Mouse (Mus musculus): ENCODE results near the gene Cwc22. TPM values are rescaled to one million over a fixed set of nuclear protein-coding genes. Genes with fewer than 3 reads are reported as not detected.

Gene Cwc22
- polyA plus RNA-seq, 1 experiment from 2014 or later: 8.8 TPM

- no peak for ATAC-seq
- H3K9ac ChIP-seq (ENCODE audit: low read depth, low read length): no peak overlapping the region
- 92% methylated on average over 4 of the region's 4 CpGs for WGBS
- H3K4me1 ChIP-seq (replicated peaks; ENCODE audit: control insufficient read depth, insufficient read depth, low read length): no peaks in the 10 kb centered on the region
- H3K36me3 ChIP-seq (ENCODE audit: control insufficient read depth, insufficient read depth): no peaks in the 10 kb centered on the region
- no peaks in the 10 kb centered on the region for H3K9me3 ChIP-seq (ENCODE audit: control insufficient read depth)
- no peaks in the 10 kb centered on the region for H3K27me3 ChIP-seq (replicated peaks; ENCODE audit: control insufficient read depth, insufficient read depth, low read length)
- H3K4me2 ChIP-seq (replicated peaks; ENCODE audit: low read depth): no peak overlapping the region
- H3K27ac ChIP-seq (ENCODE audit: low read depth, low read length): no peak overlapping the region
- no peak for TF ChIP-seq CTCF (IDR thresholded peaks at IDR 0.05; ENCODE audit: low read depth)
- no peak overlapping the region for H3K4me3 ChIP-seq (ENCODE audit: low read depth, low read length)
Measured at GRCm38 (mm10) chr2:77869729-77870280, 76.4 kb downstream of the Cwc22 start.

GRCm38 (mm10) chr2:77863934-77864333 lies 82.2 kb downstream of the Cwc22 start:
- ATAC-seq: no peak
- no peak overlapping the region for H3K27ac ChIP-seq (ENCODE audit: low read depth, low read length)
- H3K4me1 ChIP-seq (replicated peaks; ENCODE audit: control insufficient read depth, insufficient read depth, low read length): no peaks in the 10 kb centered on the region
- no peaks in the 10 kb centered on the region for H3K27me3 ChIP-seq (replicated peaks; ENCODE audit: control insufficient read depth, insufficient read depth, low read length)
- no peak for TF ChIP-seq CTCF (IDR thresholded peaks at IDR 0.05; ENCODE audit: low read depth)
- H3K4me3 ChIP-seq (ENCODE audit: low read depth, low read length): peak overlapping the region; percentile 5; the same call in 1 of the 2 replicates
- no peak overlapping the region for H3K9ac ChIP-seq (ENCODE audit: low read depth, low read length)
- WGBS: 60% methylated on average over 6 of the region's 6 CpGs
- no peaks in the 10 kb centered on the region for H3K36me3 ChIP-seq (ENCODE audit: control insufficient read depth, insufficient read depth)
- H3K9me3 ChIP-seq (ENCODE audit: control insufficient read depth): no peaks in the 10 kb centered on the region
- peak overlapping the region; percentile 50 for H3K4me2 ChIP-seq (replicated peaks; ENCODE audit: low read depth)

- H3K27me3 ChIP-seq (replicated peaks; ENCODE audit: control insufficient read depth, insufficient read depth, low read length): no peaks in the 10 kb centered on the region
- H3K4me1 ChIP-seq (replicated peaks; ENCODE audit: control insufficient read depth, insufficient read depth, low read length): no peaks in the 10 kb centered on the region
- peak overlapping the region; percentile 50 for H3K4me2 ChIP-seq (replicated peaks; ENCODE audit: low read depth)
- H3K27ac ChIP-seq (ENCODE audit: low read depth, low read length): no peak overlapping the region
- H3K9me3 ChIP-seq (ENCODE audit: control insufficient read depth): no peaks in the 10 kb centered on the region
- H3K9ac ChIP-seq (ENCODE audit: low read depth, low read length): no peak overlapping the region
- H3K36me3 ChIP-seq (ENCODE audit: control insufficient read depth, insufficient read depth): no peaks in the 10 kb centered on the region
- WGBS: 58% methylated on average over 15 of the region's 15 CpGs
- ATAC-seq: no peak
- H3K4me3 ChIP-seq (ENCODE audit: low read depth, low read length): peak overlapping the region; percentile 5; the same call in 1 of the 2 replicates
- no peak for TF ChIP-seq CTCF (IDR thresholded peaks at IDR 0.05; ENCODE audit: low read depth)
Measured at GRCm38 (mm10) chr2:77863522-77863921, 82.7 kb downstream of the Cwc22 start.

GRCm38 (mm10) chr2:77841464-77841863 lies 104.7 kb downstream of the Cwc22 start:
- no peaks in the 10 kb centered on the region for H3K36me3 ChIP-seq (ENCODE audit: control insufficient read depth, insufficient read depth)
- H3K4me1 ChIP-seq (replicated peaks; ENCODE audit: control insufficient read depth, insufficient read depth, low read length): no peaks in the 10 kb centered on the region
- no peak overlapping the region for H3K27ac ChIP-seq (ENCODE audit: low read depth, low read length)
- no peaks in the 10 kb centered on the region for H3K27me3 ChIP-seq (replicated peaks; ENCODE audit: control insufficient read depth, insufficient read depth, low read length)
- no peaks in the 10 kb centered on the region for H3K9me3 ChIP-seq (ENCODE audit: control insufficient read depth)
- H3K4me2 ChIP-seq (replicated peaks; ENCODE audit: low read depth): no peak overlapping the region
- no peak overlapping the region for H3K9ac ChIP-seq (ENCODE audit: low read depth, low read length)
- no peak overlapping the region for H3K4me3 ChIP-seq (ENCODE audit: low read depth, low read length)
- no peak for TF ChIP-seq CTCF (IDR thresholded peaks at IDR 0.05; ENCODE audit: low read depth)
- ATAC-seq: no peak
- 41% methylated on average over 6 of the region's 6 CpGs for WGBS

- H3K4me1 ChIP-seq (replicated peaks; ENCODE audit: control insufficient read depth, insufficient read depth, low read length): no peaks in the 10 kb centered on the region
- no peak for ATAC-seq
- 86% methylated on average over 17 of the region's 17 CpGs for WGBS
- no peak overlapping the region for H3K4me3 ChIP-seq (ENCODE audit: low read depth, low read length)
- H3K27ac ChIP-seq (ENCODE audit: low read depth, low read length): no peak overlapping the region
- no peaks in the 10 kb centered on the region for H3K9me3 ChIP-seq (ENCODE audit: control insufficient read depth)
- H3K4me2 ChIP-seq (replicated peaks; ENCODE audit: low read depth): no peak overlapping the region
- no peaks in the 10 kb centered on the region for H3K36me3 ChIP-seq (ENCODE audit: control insufficient read depth, insufficient read depth)
- H3K27me3 ChIP-seq (replicated peaks; ENCODE audit: control insufficient read depth, insufficient read depth, low read length): no peaks in the 10 kb centered on the region
- TF ChIP-seq CTCF (IDR thresholded peaks at IDR 0.05; ENCODE audit: low read depth): no peak
- H3K9ac ChIP-seq (ENCODE audit: low read depth, low read length): no peak overlapping the region
Measured at GRCm38 (mm10) chr2:77839587-77839986, 106.6 kb downstream of the Cwc22 start.

GRCm38 (mm10) chr2:77838688-77839087 lies 107.5 kb downstream of the Cwc22 start:
- ATAC-seq: no peak
- WGBS: 92% methylated on average over 1 of the region's 1 CpGs
- H3K36me3 ChIP-seq (ENCODE audit: control insufficient read depth, insufficient read depth): no peaks in the 10 kb centered on the region
- H3K4me2 ChIP-seq (replicated peaks; ENCODE audit: low read depth): no peak overlapping the region
- H3K27ac ChIP-seq (ENCODE audit: low read depth, low read length): no peak overlapping the region
- no peak overlapping the region for H3K4me3 ChIP-seq (ENCODE audit: low read depth, low read length)
- TF ChIP-seq CTCF (IDR thresholded peaks at IDR 0.05; ENCODE audit: low read depth): no peak
- no peaks in the 10 kb centered on the region for H3K27me3 ChIP-seq (replicated peaks; ENCODE audit: control insufficient read depth, insufficient read depth, low read length)
- no peaks in the 10 kb centered on the region for H3K4me1 ChIP-seq (replicated peaks; ENCODE audit: control insufficient read depth, insufficient read depth, low read length)
- no peak overlapping the region for H3K9ac ChIP-seq (ENCODE audit: low read depth, low read length)
- no peaks in the 10 kb centered on the region for H3K9me3 ChIP-seq (ENCODE audit: control insufficient read depth)

- Histone ChIP-seq H3K27me3 (replicated peaks; ENCODE audit: control insufficient read depth, insufficient read depth, low read length) (no peaks in the 10 kb centered on the region), H3K4me2 (replicated peaks; ENCODE audit: low read depth) (no peak overlapping the region), H3K4me3 (ENCODE audit: low read depth, low read length) (no peak overlapping the region), H3K36me3 (ENCODE audit: control insufficient read depth, insufficient read depth) (no peaks in the 10 kb centered on the region), H3K27ac (ENCODE audit: low read depth, low read length) (no peak overlapping the region), H3K9ac (ENCODE audit: low read depth, low read length) (no peak overlapping the region), H3K4me1 (replicated peaks; ENCODE audit: control insufficient read depth, insufficient read depth, low read length) (no peaks in the 10 kb centered on the region), H3K9me3 (ENCODE audit: control insufficient read depth) (no peaks in the 10 kb centered on the region)
- 64% methylated on average over 3 of the region's 3 CpGs for WGBS
- no peak for ATAC-seq
- TF ChIP-seq CTCF (IDR thresholded peaks at IDR 0.05; ENCODE audit: low read depth): peak; percentile 9; the same call in 1 of the 2 replicates
Measured at GRCm38 (mm10) chr2:77835781-77836180, 110.4 kb downstream of the Cwc22 start.

Other genes with a start within 250 kb of the Cwc22 start
- 14.3 and 15.5 TPM in 2 replicates for gene Zfp385b, start 126.7 kb downstream of the Cwc22 start, polyA plus RNA-seq (2015; fragmentation: Nextera tagmentation; extraction: Ambion mirVana)

Data from intestine, postnatal 0 days (tissue).